8 mouse cellular contexts compared by ENCODE assay signal in the genomic region with DNA sequence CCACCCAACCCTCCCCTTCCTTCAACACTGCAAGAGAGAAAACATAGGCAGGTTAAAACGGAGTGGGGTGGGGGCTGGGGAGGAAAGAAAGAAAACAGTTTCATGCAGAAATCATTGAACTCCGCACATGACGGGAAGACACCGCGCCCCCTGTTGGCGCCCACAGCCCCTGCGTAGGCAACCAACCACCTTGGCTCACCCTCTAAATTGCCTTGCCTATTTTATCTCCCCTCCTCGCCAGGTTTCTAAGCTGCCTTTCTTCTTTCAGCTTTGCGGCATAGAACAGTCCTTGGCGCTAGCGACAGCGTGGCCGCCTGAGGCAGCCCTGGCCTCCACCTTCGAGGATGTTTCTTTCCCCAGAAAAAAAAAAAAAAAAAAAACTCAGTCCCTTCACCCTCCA.
DNase-seq lines count a peak whose midpoint lies in the region; ATAC-seq and TF ChIP-seq lines count a peak whose summit lies in the region.

No protein-coding gene starts in this region.

- WGBS in intestine, embryonic 16.5 days, result 22% methylated on average over 14 of the region's 14 CpGs

- no peak for TF ChIP-seq POLR2A in brain, embryonic 14.5 days (IDR thresholded peaks at IDR 0.05; ENCODE audit: borderline replicate concordance, extremely low read depth, insufficient read depth, insufficient read length, poor library complexity, severe bottlenecking)

- H3K4me3 ChIP-seq in intestine, embryonic 16.5 days (ENCODE audit: low read length), result no peak overlapping the region

- ATAC-seq in intestine, embryonic 16.5 days, result no peak

- peak; percentile 64 for TF ChIP-seq CTCF in brain, embryonic 14.5 days (IDR thresholded peaks at IDR 0.05; ENCODE audit: borderline replicate concordance, extremely low read depth, insufficient read depth, insufficient read length)

- H3K4me1 ChIP-seq in intestine, embryonic 16.5 days (ENCODE audit: control insufficient read depth, insufficient read depth, low read length), result no peaks in the 10 kb centered on the region

- peak; percentile 71 to 74 for DNase-seq in cerebellum, postnatal 10 days
- DNase-seq in cerebellum, adult 8-10 months, result no peak
- DNase-seq in brain, embryonic 14.5 days (ENCODE audit: low read depth), result peak; percentile 82
- DNase-seq in gastrocnemius, postnatal 10 days, result peak; percentile 15
- DNase-seq in liver, result peak; percentile 46
- DNase-seq in naive thymus-derived CD4-positive, alpha-beta T cell, adult 2 months (ENCODE audit: low read depth), result peak; percentile 19
- DNase-seq in thymus, postnatal 36 days, result peak; percentile 36 to 39

- H3K27me3 ChIP-seq in intestine, embryonic 16.5 days (replicated peaks; ENCODE audit: control insufficient read depth, insufficient read depth, low read length), result no peaks in the 10 kb centered on the region

- peak overlapping the region; percentile 32; the same call in 1 of the 2 replicates for H3K4me2 ChIP-seq in intestine, embryonic 16.5 days (ENCODE audit: low read depth, low read length)

- no peak overlapping the region for H3K9ac ChIP-seq in intestine, embryonic 16.5 days (ENCODE audit: low read depth, low read length)

- no peaks in the 10 kb centered on the region for H3K36me3 ChIP-seq in intestine, embryonic 16.5 days (ENCODE audit: control insufficient read depth, insufficient read depth, low read length)

- no peaks in the 10 kb centered on the region for H3K9me3 ChIP-seq in intestine, embryonic 16.5 days (ENCODE audit: control insufficient read depth, low read length)

- H3K27ac ChIP-seq in intestine, embryonic 16.5 days (ENCODE audit: low read length), result no peak overlapping the region
